Mouse (Mus musculus) central nervous system, embryonic 11.5 days (tissue): ENCODE results near the gene Odaph. TPM values are rescaled to one million over a fixed set of nuclear protein-coding genes. Genes with fewer than 3 reads are reported as not detected.

Source experiments
- polyA plus RNA-seq: library from polyadenylated mRNA; depleted of rRNA; stranded (reverse); fragments of >200 nt; gene quantifications from 2 replicates; pipeline ENCODE4 v1.2.3, GENCODE M21; 2012; rRNA removed

The Odaph gene
- polyA plus RNA-seq, result not detected in 2 replicates

GRCm38 (mm10) chr5:91987236-91987635 is at the start of gene Odaph:
Gene Odaph, plus strand, starts transcription at chr5:91987475.

GRCm38 (mm10) chr5:91962639-91963440 is 24.4 kb upstream of the Odaph start, which contains the start of gene Rchy1:
Gene Rchy1, minus strand, starts transcription at chr5:91963068.

GRCm38 (mm10) chr5:92043783-92044182 is 56.5 kb downstream of the Odaph start, which contains the start of gene Cdkl2:
Gene Cdkl2, minus strand, starts transcription at chr5:92043883.

Other genes starting within 250 kb of the Odaph start
- gene Rchy1, start 24.4 kb upstream of the Odaph start, polyA plus RNA-seq, result 42.9 and 48.7 TPM in 2 replicates
- gene Cdkl2, start 56.4 kb downstream of the Odaph start, polyA plus RNA-seq, result 0.16 and 0.51 TPM in 2 replicates
- 133 and 284 TPM in 2 replicates for gene G3bp2, start 96.2 kb downstream of the Odaph start, polyA plus RNA-seq
- gene Uso1, start 150.5 kb downstream of the Odaph start, polyA plus RNA-seq, result 46.0 and 46.9 TPM in 2 replicates
- not detected in 2 replicates for gene U90926, start 227.9 kb downstream of the Odaph start, polyA plus RNA-seq